In the genomic region with DNA sequence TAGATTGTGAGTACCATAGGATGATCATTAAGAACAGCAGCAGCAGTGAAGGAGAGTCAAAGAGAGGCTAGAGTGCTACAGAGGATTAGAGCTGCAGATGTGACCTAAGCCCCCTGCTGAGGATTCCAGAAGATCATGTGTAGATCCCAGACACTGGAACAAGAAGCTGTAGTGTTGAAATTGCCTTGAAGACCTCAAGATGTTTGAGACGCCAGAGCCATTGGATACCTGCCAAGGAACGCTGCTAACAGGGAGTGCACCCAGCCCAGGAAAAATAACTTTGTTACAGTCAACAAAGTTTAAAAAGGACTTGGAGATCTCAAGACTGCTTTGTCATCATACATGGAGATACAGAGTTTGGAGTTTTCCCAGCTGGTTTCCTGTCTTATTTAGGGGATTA, we compare ENCODE assay signal across 11 mouse cellular contexts.
DNase-seq lines count a peak whose midpoint lies in the region; ATAC-seq and TF ChIP-seq lines count a peak whose summit lies in the region.
"Had no signal": no experiment of that assay in that cellular context is flagged by ENCODE, and none has a peak within 500 bp of the region (broad histone marks: within the 10 kb centered on the region; RNA-seq: fewer than 3 reads in every experiment).

No protein-coding gene starts in this region.

- H3K9me3 ChIP-seq in kidney, embryonic 15.5 days (replicated peaks), result no peaks in the 10 kb centered on the region
- H3K9me3 ChIP-seq in heart, postnatal 0 days (replicated peaks; ENCODE audit: control insufficient read depth, low read length), result no peaks in the 10 kb centered on the region

- peak; percentile 11 for DNase-seq in adrenal gland, postnatal 10 days
- DNase-seq in adrenal gland, adult 18-20 months (ENCODE audit: low spot score in 2 of 2), result no peak
- peak; percentile 26 for DNase-seq in kidney, postnatal 14 days
- DNase-seq in heart, postnatal 0 days (ENCODE audit: low spot score), result peak; percentile 21
- peak; percentile 21 for DNase-seq in ovary, postnatal 36 days (ENCODE audit: low spot score)
- no peak for DNase-seq in left cerebral cortex, postnatal 25 days (ENCODE audit: low spot score in 2 of 2)
- no peak for DNase-seq in urinary bladder, postnatal 25 days (ENCODE audit: low spot score)
- DNase-seq: forebrain, postnatal 0 days; right cerebral cortex, adult 18-20 months had no signal

- no peaks in the 10 kb centered on the region for H3K4me1 ChIP-seq in kidney, embryonic 15.5 days
- H3K4me1 ChIP-seq in heart, postnatal 0 days (ENCODE audit: control insufficient read depth, insufficient read depth), result no peaks in the 10 kb centered on the region

- no peak for TF ChIP-seq EP300 in heart, postnatal 0 days (IDR thresholded peaks at IDR 0.05; ENCODE audit: low read depth)

- WGBS in kidney, embryonic 15.5 days, result 45% methylated on average over 2 of the region's 2 CpGs
- WGBS in heart, postnatal 0 days, result 31% methylated on average over 2 of the region's 2 CpGs

- no peak overlapping the region for H3K4me3 ChIP-seq in kidney, embryonic 15.5 days (replicated peaks)
- no peak overlapping the region for H3K4me3 ChIP-seq in heart, postnatal 0 days (ENCODE audit: low read depth, low read length)
- H3K4me3 ChIP-seq: myocyte had no signal

- H3K27me3 ChIP-seq in kidney, embryonic 15.5 days, result no peaks in the 10 kb centered on the region
- H3K27me3 ChIP-seq in heart, postnatal 0 days (ENCODE audit: control insufficient read depth, insufficient read depth, low read length), result no peaks in the 10 kb centered on the region

- H3K27ac ChIP-seq in kidney, embryonic 15.5 days, result no peak overlapping the region
- H3K27ac ChIP-seq in heart, postnatal 0 days (ENCODE audit: low read depth), result no peak overlapping the region

- no peak overlapping the region for H3K9ac ChIP-seq in kidney, embryonic 15.5 days
- no peak overlapping the region for H3K9ac ChIP-seq in heart, postnatal 0 days (replicated peaks; ENCODE audit: low read depth, low read length)
- H3K9ac ChIP-seq: forebrain, postnatal 0 days had no signal

- intact Hi-C loops in left cerebral cortex, postnatal 25 days (cut with DNase I), result no loop called here

- H3K4me2 ChIP-seq in kidney, embryonic 15.5 days, result no peak overlapping the region
- H3K4me2 ChIP-seq in heart, postnatal 0 days (ENCODE audit: low read depth, low read length), result no peak overlapping the region

- TF ChIP-seq CTCF in heart, postnatal 0 days (IDR thresholded peaks at IDR 0.05; ENCODE audit: low read depth), result no peak

- H3K36me3 ChIP-seq in kidney, embryonic 15.5 days, result no peaks in the 10 kb centered on the region
- no peaks in the 10 kb centered on the region for H3K36me3 ChIP-seq in heart, postnatal 0 days (replicated peaks; ENCODE audit: control insufficient read depth, insufficient read depth, low read length)

- no peak; the same call in 1 of the 2 replicates for ATAC-seq in kidney, embryonic 15.5 days (replicated peaks; ENCODE audit: low FRiP score)
- ATAC-seq in heart, postnatal 0 days (ENCODE audit: insufficient read depth, low read depth), result peak; percentile 36; the same call in 1 of the 2 replicates
- ATAC-seq: forebrain, postnatal 0 days had no signal

Comparison
In these comparisons a context has a peak if more than half of its experiments do, and no peak if none do; other contexts are left out.
1. DNase-seq: peak in adrenal gland, postnatal 10 days (single experiment), kidney, postnatal 14 days (single experiment), heart, postnatal 0 days (single experiment) and ovary, postnatal 36 days (single experiment); none in adrenal gland, adult 18-20 months (0 of 2), left cerebral cortex, postnatal 25 days (0 of 2) and urinary bladder, postnatal 25 days (single experiment).